Mouse (Mus musculus) testis, postnatal 14 days (tissue): ENCODE data around the gene Mybpc3.

Source experiments
- DNase-seq: peaks from one replicate; pipeline ENCODE4 v3.0.0; 2021; ENCODE audit warnings: low spot score

The Mybpc3 gene

DNA sequence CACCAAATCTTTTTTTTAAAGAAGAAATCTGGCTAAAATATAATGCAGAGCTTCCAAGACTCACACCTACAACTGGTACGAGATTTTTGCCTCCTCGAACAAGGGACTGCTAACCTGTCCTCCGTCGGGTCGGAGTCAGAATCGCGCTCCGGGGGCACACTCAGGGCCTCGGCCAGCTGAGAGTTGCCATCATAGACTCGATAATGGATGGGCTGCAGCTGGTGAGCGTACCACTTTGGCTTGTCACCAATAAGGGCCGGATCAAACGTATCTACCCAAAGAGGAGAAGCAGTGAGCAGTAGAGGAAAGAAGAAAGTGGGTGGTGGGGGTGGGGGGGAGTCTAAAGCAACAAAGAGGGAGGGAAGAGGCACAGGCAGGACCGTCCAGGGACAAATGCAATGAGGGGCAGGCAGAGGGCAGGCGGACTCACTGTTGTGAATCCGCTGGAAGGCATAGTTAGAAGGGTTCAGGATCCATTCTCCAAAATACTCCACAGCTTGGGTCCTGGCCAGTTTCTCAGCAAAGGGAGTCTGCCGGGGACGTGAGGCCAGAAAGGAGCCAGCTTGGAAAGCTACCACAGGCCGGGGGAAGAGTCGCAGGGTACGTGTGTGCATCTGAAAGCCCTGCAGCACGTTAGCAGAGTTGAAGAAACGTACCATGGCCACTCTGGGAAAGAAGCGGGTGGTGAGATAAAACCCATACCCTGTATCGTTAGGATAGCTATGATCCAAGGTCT, 51.8 kb downstream of the Mybpc3 start:
- DNase-seq: no peak

DNA sequence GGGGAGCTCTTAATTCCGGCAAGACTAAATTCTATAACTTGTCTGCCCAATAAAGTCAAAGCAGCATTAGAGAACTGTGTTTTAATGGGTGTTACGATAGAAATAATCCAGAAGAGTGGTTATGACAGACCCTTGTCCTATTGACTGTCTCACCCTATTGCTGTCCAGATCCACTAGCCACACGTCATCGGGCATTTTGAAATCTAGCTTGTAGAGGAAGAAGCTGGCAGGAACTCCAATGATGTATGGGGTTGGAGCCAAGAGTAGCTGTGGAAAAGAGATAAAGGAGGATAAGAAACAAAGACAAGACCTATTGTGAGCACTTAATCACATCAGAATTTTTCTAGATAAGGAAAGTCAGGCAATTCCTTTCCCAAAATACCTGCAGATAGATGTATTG, 57.5 kb downstream of the Mybpc3 start:
- DNase-seq: no peak

GRCm38 (mm10) chr2:91176234-91176633, 58.3 kb downstream of the Mybpc3 start:
- DNase-seq: no peak

DNA sequence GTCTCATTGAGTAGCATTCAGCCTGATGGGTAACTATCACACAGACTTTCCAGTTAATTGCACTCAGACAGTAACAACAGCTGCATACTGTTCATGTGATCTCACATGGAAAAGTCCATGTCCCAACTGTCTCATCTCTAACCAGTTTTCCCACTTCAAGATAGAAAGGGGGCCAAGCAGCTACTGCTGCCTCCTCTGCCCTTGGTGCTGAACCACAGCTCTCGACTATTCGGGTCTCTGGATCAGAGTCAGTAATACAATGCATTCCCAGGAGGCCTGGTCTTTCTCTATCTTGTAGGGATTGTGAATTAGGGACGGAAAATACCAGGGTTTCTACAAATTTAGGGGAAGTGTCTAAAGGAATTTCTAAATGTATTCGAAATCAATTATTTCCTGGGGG, 61.9 kb downstream of the Mybpc3 start:
- DNase-seq: no peak

DNA sequence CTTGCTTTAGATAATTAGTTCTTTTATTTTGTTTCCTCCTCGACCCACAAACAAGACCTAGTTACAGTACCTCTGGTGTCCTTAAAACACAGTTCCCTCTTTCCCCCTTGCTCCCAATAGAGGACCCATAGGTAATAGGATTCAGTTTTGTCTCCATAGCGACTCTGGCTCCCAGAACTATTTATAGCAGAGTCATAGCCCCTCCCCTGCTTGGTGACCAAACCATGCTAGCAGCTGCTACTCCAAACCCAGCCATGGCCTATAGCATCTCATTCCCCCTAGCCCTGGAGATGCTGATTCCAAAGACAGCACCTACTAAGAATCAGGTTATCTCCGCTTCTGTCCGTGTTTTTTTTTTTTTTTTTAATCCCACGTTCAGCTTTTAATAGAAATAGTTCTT, 62.8 kb downstream of the Mybpc3 start:
- no peak for DNase-seq

GRCm38 (mm10) chr2:91182016-91182404, 64.1 kb downstream of the Mybpc3 start:
- no peak for DNase-seq

GRCm38 (mm10) chr2:91182405-91183147, 64.6 kb downstream of the Mybpc3 start:
- peak; percentile 86 for DNase-seq

DNA sequence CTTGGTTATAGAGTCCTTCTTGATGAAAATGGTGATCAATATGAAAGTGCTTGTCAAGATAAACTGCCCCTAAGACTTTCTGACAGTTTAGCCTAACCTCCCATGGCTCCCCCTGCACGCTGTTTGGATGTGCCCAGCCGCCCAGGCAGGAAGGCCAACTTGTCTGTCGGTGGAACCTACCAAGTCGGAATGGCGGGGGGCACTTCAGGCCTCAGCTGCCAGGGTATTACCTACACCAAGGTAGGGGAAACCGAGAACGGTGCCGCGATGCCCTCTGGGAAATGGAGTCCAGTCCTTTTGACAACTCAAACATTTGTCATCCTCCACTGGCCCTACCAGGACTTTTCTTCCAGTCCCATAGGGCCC, 65.2 kb downstream of the Mybpc3 start:
- DNase-seq: peak; percentile 95

- no peak for DNase-seq
Measured at GRCm38 (mm10) chr2:91183711-91184405, 65.9 kb downstream of the Mybpc3 start, which contains the start of gene Madd. TSS of gene Madd (minus strand) at chr2:91183837.
